Mouse (Mus musculus): ENCODE data around the gene Tulp1. TPM values are rescaled to one million over a fixed set of nuclear protein-coding genes. Genes with fewer than 3 reads are reported as not detected.
A peak's percentile ranks its signal among the peaks of the same experiment; 100 is the strongest.
"Not testable (repeated sequence)": the region's sequence is repeated elsewhere in the genome, so short reads cannot be mapped to it uniquely, and the experiment has no call there.

Tulp1 gene
- 1.1 and 1.5 TPM in 2 replicates for polyA plus RNA-seq (2015; fragmentation: Nextera tagmentation; extraction: Ambion mirVana)

DNA sequence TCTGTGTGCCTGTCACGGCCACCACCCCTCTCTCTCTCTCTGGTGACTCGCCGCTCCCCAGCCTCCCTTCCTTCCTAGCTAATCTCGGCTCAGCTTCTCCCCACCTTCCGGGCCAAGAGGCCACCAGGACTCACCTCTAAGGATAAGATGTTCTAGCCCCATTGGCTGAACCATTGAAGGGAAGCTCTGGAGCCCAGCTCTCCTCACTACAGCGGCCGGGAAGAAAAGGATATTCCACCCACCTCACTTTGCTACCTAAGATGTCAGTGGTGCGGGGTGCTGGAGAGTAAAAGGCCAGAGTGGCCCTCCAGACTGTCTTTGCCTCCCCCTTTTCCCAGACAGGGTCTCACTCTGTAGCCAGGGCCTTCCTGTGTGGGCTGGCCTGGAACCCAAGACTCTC is at the start of gene Tulp1:
TSS of gene Tulp1 (minus strand) at position 101 of the 400 bp plus-strand sequence.
- H3K4me2 ChIP-seq, result peak within 1 kb of the TSS; percentile 45
- 20% methylated on average over 8 of the region's 8 CpGs for WGBS
- no peak within 1 kb of the TSS for H3K27ac ChIP-seq (replicated peaks)
- H3K36me3 ChIP-seq, result no peaks in the 10 kb centered on the region
- H3K4me1 ChIP-seq, result peaks cover 27% of the 10 kb centered on the region
- H3K9ac ChIP-seq (replicated peaks), result 0 out of 2 replicates have a peak within 1 kb of the TSS, but pooled peaks have one; percentile 10
- H3K27me3 ChIP-seq (replicated peaks), result peaks cover 55% of the 10 kb centered on the region
- no peaks in the 10 kb centered on the region for H3K9me3 ChIP-seq (replicated peaks)
- peak within 1 kb of the TSS; percentile 17 for H3K4me3 ChIP-seq (replicated peaks)
- no peak for ATAC-seq (ENCODE audit: low FRiP score)

DNA sequence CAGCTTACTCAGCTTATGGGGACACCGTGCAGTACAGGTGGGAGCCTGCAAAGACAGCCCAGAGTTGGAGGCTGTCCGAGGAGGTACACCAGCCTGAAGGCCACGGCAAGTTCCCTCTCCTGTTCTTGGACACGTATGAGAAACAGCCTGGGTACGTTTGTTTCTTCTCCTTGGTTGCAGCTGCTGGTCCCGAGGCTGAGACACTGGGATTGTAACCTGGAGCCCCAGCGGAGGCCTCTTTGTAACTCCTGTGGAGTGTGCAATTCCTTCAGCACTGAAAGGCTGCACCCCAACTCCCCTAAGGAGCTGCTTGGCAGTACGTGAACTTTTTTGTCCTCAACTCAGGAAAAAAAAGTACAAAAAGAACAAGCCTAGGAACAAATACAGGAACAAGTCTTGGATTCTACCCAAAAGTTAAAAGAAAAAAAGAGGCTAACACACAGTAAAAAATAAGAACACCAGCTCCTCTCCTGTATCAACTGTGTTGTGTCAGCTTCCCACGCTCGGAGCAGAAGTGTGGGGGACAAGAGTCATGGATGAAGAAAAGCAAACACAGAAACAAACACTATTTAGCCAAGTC is 46.4 kb upstream of the Tulp1 start:
- no peaks in the 10 kb centered on the region for H3K27me3 ChIP-seq (replicated peaks)
- no peak overlapping the region for H3K4me2 ChIP-seq
- H3K27ac ChIP-seq (replicated peaks), result no peak overlapping the region; the same call in 1 of the 2 replicates
- no peak overlapping the region for H3K4me3 ChIP-seq (replicated peaks)
- 85% methylated on average over 10 of the region's 10 CpGs for WGBS
- H3K9ac ChIP-seq (replicated peaks), result no peak overlapping the region
- H3K4me1 ChIP-seq, result no peaks in the 10 kb centered on the region
- no peak for ATAC-seq (ENCODE audit: low FRiP score)
- no peaks in the 10 kb centered on the region for H3K9me3 ChIP-seq (replicated peaks)
- H3K36me3 ChIP-seq, result peaks cover 10% of the 10 kb centered on the region; the same call in 1 of the 2 replicates

DNA sequence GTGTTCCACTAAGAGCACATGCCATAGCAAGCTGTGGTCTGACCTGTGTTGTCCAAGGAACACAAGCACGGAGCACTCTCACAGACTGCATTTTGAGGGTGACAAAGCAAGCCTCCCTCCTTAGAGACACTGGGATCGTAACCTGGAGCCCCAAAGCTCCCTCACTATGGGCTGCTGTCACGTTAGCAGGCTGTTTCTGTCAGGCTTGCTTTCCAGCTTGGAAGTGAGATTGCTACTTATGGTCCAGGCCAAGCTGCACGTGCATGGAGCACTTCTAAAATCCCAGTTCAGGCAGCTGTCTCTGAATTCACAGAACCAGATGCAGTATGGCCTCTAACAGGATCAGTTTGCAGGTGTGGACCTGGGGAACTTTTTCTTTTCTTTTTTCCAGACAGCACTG is 45.7 kb upstream of the Tulp1 start:
- H3K27me3 ChIP-seq (replicated peaks), result no peaks in the 10 kb centered on the region
- peaks cover 12% of the 10 kb centered on the region for H3K36me3 ChIP-seq
- no peak overlapping the region for H3K27ac ChIP-seq (replicated peaks)
- H3K9me3 ChIP-seq (replicated peaks), result no peaks in the 10 kb centered on the region
- WGBS, result 92% methylated on average over 4 of the region's 4 CpGs
- no peak for ATAC-seq (ENCODE audit: low FRiP score)
- H3K4me1 ChIP-seq, result no peaks in the 10 kb centered on the region
- H3K4me3 ChIP-seq (replicated peaks), result no peak overlapping the region
- H3K9ac ChIP-seq (replicated peaks), result no peak overlapping the region
- no peak overlapping the region for H3K4me2 ChIP-seq

- Histone ChIP-seq H3K27ac (replicated peaks) (no peak overlapping the region), H3K9ac (replicated peaks) (no peak overlapping the region), H3K4me3 (replicated peaks) (no peak overlapping the region), H3K27me3 (replicated peaks) (no peaks in the 10 kb centered on the region), H3K4me1 (no peaks in the 10 kb centered on the region), H3K4me2 (no peak overlapping the region), H3K36me3 (peaks cover 19% of the 10 kb centered on the region), H3K9me3 (replicated peaks) (no peaks in the 10 kb centered on the region)
- ATAC-seq (ENCODE audit: low FRiP score), result no peak
- 80% methylated on average over 5 of the region's 5 CpGs for WGBS
Observed at GRCm38 (mm10) chr17:28408251-28408918, 43.4 kb upstream of the Tulp1 start.

DNA sequence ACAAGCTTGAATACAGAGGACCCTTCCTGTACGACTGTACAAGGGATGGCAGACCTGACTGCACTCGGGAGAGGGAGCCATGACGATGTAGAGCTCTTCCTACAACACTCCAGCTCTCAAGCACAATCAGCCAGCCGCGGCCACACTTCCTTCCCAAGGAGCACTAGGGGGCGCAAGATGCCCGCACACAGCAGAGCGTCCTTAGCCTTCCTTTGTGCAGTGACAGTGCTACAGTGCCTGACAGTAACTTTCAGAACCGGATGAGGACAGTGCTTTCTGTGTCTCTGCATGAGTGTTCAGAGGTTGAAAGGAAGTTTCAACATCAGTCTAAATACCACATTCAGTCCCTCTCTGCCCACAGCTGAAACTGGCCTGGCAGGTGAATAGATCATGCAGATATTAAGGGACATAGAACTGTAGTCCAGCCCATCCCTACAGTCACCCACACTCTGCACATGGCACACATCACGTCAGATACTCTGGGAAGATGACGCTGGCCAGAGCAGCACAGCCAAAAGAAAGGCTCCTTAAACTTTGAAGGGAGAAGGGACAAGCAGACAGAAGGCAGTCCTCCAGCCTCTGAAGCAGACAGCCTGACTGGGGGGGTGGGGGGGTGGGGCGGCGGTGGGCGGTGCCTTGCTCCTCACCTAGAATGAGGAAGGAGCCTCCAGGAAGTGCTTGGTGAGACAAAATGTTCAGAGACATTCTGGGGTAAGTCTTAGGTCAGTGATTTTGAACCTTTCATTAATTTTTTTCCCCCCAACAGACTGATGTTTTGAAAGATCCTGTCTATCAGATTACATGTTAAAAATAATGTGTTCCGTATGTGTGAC is 42.6 kb upstream of the Tulp1 start:
- no peak overlapping the region for H3K4me2 ChIP-seq
- H3K27ac ChIP-seq (replicated peaks), result no peak overlapping the region
- H3K4me1 ChIP-seq, result no peaks in the 10 kb centered on the region
- no peaks in the 10 kb centered on the region for H3K27me3 ChIP-seq (replicated peaks)
- H3K4me3 ChIP-seq (replicated peaks), result no peak overlapping the region
- peak; percentile 66 for ATAC-seq (ENCODE audit: low FRiP score)
- 44% methylated on average over 15 of the region's 15 CpGs for WGBS
- H3K9ac ChIP-seq (replicated peaks), result no peak overlapping the region
- H3K36me3 ChIP-seq, result peaks cover 19% of the 10 kb centered on the region
- no peaks in the 10 kb centered on the region for H3K9me3 ChIP-seq (replicated peaks)

GRCm38 (mm10) chr17:28406471-28406870 is 41.4 kb upstream of the Tulp1 start:
- Histone ChIP-seq H3K9ac (replicated peaks) (no peak overlapping the region), H3K9me3 (replicated peaks) (no peaks in the 10 kb centered on the region), H3K27me3 (replicated peaks) (no peaks in the 10 kb centered on the region), H3K4me3 (replicated peaks) (no peak overlapping the region), H3K4me1 (no peaks in the 10 kb centered on the region), H3K4me2 (no peak overlapping the region), H3K27ac (replicated peaks) (no peak overlapping the region), H3K36me3 (peaks cover 19% of the 10 kb centered on the region)
- ATAC-seq (ENCODE audit: low FRiP score), result no peak
- WGBS, result 86% methylated on average over 7 of the region's 7 CpGs

GRCm38 (mm10) chr17:28404745-28405144 is 39.7 kb upstream of the Tulp1 start:
- ATAC-seq (ENCODE audit: low FRiP score); H3K9ac ChIP-seq (replicated peaks); H3K27ac ChIP-seq (replicated peaks); H3K4me2 ChIP-seq; H3K27me3 ChIP-seq (replicated peaks); H3K4me3 ChIP-seq (replicated peaks); H3K9me3 ChIP-seq (replicated peaks); H3K4me1 ChIP-seq: not testable (repeated sequence)
- H3K36me3 ChIP-seq, result peaks cover 24% of the 10 kb centered on the region
- WGBS, result 97% methylated on average over 2 of the region's 2 CpGs

DNA sequence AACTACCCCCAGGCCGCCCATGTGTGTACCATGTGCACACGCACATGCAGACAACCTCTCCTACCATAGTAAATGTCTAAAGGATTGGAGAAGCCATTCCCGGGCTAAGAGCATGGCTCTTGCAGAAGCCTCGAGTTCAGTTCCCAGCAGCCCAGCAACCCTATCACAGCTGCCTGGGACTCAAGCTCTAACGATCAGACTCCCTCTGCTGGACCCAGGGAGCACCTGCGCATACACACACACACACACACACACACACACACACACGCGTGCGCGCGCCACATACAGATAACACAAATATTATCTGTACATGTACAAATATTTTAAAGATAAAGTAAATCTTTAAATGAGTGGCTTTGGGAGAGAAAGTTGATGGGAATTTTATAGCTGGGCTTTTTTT is 39.3 kb upstream of the Tulp1 start:
- H3K4me3 ChIP-seq (replicated peaks), result no peak overlapping the region
- no peak overlapping the region for H3K4me2 ChIP-seq
- H3K27ac ChIP-seq (replicated peaks), result no peak overlapping the region
- peaks cover 28% of the 10 kb centered on the region for H3K36me3 ChIP-seq
- no peak overlapping the region for H3K9ac ChIP-seq (replicated peaks)
- H3K27me3 ChIP-seq (replicated peaks), result no peaks in the 10 kb centered on the region
- no peaks in the 10 kb centered on the region for H3K9me3 ChIP-seq (replicated peaks)
- ATAC-seq (ENCODE audit: low FRiP score), result no peak
- WGBS, result 96% methylated on average over 11 of the region's 11 CpGs
- H3K4me1 ChIP-seq, result no peaks in the 10 kb centered on the region

- ATAC-seq (ENCODE audit: low FRiP score), result no peak
- Histone ChIP-seq H3K9ac (replicated peaks) (no peak overlapping the region), H3K4me1 (peaks cover 5% of the 10 kb centered on the region; the same call in 1 of the 2 replicates), H3K27me3 (replicated peaks) (no peaks in the 10 kb centered on the region), H3K4me3 (replicated peaks) (no peak overlapping the region), H3K36me3 (peaks cover 13% of the 10 kb centered on the region; the same call in 1 of the 2 replicates), H3K9me3 (replicated peaks) (no peaks in the 10 kb centered on the region), H3K27ac (replicated peaks) (no peak overlapping the region), H3K4me2 (no peak overlapping the region)
- 80% methylated on average over 7 of the region's 7 CpGs for WGBS
Observed at GRCm38 (mm10) chr17:28394994-28395393, 30.0 kb upstream of the Tulp1 start.

DNA sequence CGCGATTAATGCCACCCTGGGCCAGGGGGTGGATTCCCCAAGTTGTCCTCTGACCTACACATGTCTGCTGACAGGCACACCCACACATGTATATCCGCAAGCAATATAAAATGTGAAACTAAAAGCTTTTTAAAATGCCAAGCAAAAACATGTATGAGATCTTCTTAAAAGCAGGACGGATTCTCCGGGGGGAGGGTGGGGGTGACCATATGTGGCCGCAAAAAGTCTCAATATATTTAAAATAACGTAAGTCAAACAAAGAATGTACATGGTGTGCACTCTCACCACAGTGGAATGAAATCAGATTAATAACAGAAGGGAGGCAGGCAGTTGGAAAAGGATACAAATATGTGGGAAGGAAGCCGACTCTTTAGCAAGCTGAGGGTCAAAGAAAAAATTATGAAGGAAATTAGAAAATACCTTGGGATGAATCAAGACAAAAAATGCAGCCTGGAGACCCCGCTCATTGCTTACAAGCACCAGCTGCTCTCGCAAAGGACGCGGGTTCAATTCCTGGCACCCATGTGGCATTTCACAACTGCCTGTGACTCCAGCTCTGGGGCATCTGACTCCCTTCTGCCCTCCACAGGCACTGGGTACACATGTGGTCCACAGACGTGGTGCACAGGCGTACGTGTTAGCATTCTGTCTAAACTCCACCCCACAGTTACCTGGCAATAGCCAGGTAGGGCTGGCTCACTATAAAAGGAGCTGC is 29.2 kb upstream of the Tulp1 start:
- Histone ChIP-seq H3K4me1 (peaks cover 5% of the 10 kb centered on the region; the same call in 1 of the 2 replicates), H3K27me3 (replicated peaks) (peaks cover 2% of the 10 kb centered on the region; the same call in 1 of the 2 replicates), H3K4me2 (no peak overlapping the region), H3K27ac (replicated peaks) (no peak overlapping the region), H3K9ac (replicated peaks) (no peak overlapping the region), H3K9me3 (replicated peaks) (no peaks in the 10 kb centered on the region), H3K36me3 (peaks cover 6% of the 10 kb centered on the region; the same call in 1 of the 2 replicates), H3K4me3 (replicated peaks) (no peak overlapping the region)
- no peak for ATAC-seq (ENCODE audit: low FRiP score)
- 86% methylated on average over 15 of the region's 15 CpGs for WGBS

Data from neural tube, embryonic 15.5 days (tissue).